Comparison of ENCODE assay signal across 22 mouse cellular contexts in genomic region chr17:30911732-30912088, GRCm38 (mm10). TPM values are rescaled to one million over a fixed set of nuclear protein-coding genes. Genes with fewer than 3 reads are reported as not detected.
DNase-seq lines count a peak whose midpoint lies in the region; ATAC-seq lines count a peak whose summit lies in the region.
"Had no signal": no experiment of that assay in that cellular context is flagged by ENCODE, and none has a peak within 500 bp of the region (broad histone marks: within the 10 kb centered on the region; RNA-seq: fewer than 3 reads in every experiment).

No protein-coding gene starts in this region.

- no peaks in the 10 kb centered on the region for H3K27me3 ChIP-seq in forebrain, embryonic 10.5 days (ENCODE audit: poor library complexity, severe bottlenecking)
- H3K27me3 ChIP-seq in forebrain, embryonic 12.5 days: no peaks in the 10 kb centered on the region
- H3K27me3 ChIP-seq in midbrain, embryonic 11.5 days (ENCODE audit: control insufficient read depth, insufficient read depth, low read length): no peaks in the 10 kb centered on the region
- no peaks in the 10 kb centered on the region for H3K27me3 ChIP-seq in midbrain, embryonic 15.5 days (replicated peaks)
- peaks cover 9% of the 10 kb centered on the region for H3K27me3 ChIP-seq in limb, embryonic 11.5 days (ENCODE audit: control insufficient read depth, insufficient read depth, low read length)
- 0 out of 2 replicates have a peak, but pooled peaks cover 8% of the 10 kb centered on the region for H3K27me3 ChIP-seq in neural tube, embryonic 15.5 days (replicated peaks)
- H3K27me3 ChIP-seq: embryonic facial prominence, embryonic 15.5 days; heart, embryonic 15.5 days had no signal

- DNase-seq in forebrain, embryonic 10.5 days (ENCODE audit: extremely low spot score, low spot score): no peak
- peak; percentile 8 for DNase-seq in midbrain, embryonic 11.5 days (ENCODE audit: low spot score, missing footprints)
- DNase-seq in limb, embryonic 11.5 days (ENCODE audit: low spot score): peak; percentile 31
- no peak for DNase-seq in ovary, adult 18-20 months (ENCODE audit: low spot score)
- no peak for DNase-seq in right cerebral cortex, adult 18-20 months
- DNase-seq: adrenal gland, postnatal 10 days; cerebellum, adult 8-10 months; heart, postnatal 4 days; kidney, postnatal 4 days; layer of hippocampus, adult 9-11 months; lung, adult 18-20 months; lung, postnatal 10 days had no signal

- no peaks in the 10 kb centered on the region for H3K9me3 ChIP-seq in forebrain, embryonic 10.5 days
- no peaks in the 10 kb centered on the region for H3K9me3 ChIP-seq in forebrain, embryonic 12.5 days
- H3K9me3 ChIP-seq in midbrain, embryonic 11.5 days (ENCODE audit: control insufficient read depth, low read length): no peaks in the 10 kb centered on the region
- no peaks in the 10 kb centered on the region for H3K9me3 ChIP-seq in midbrain, embryonic 15.5 days
- no peaks in the 10 kb centered on the region for H3K9me3 ChIP-seq in limb, embryonic 11.5 days (ENCODE audit: control insufficient read depth, low read length)
- H3K9me3 ChIP-seq in neural tube, embryonic 15.5 days (replicated peaks): no peaks in the 10 kb centered on the region
- H3K9me3 ChIP-seq: embryonic facial prominence, embryonic 15.5 days; heart, embryonic 15.5 days; liver, embryonic 12.5 days; midbrain, embryonic 10.5 days had no signal

- H3K4me2 ChIP-seq in forebrain, embryonic 12.5 days: no peak overlapping the region
- no peak overlapping the region for H3K4me2 ChIP-seq in midbrain, embryonic 11.5 days
- H3K4me2 ChIP-seq in midbrain, embryonic 15.5 days: no peak overlapping the region
- peak overlapping the region; percentile 27 for H3K4me2 ChIP-seq in limb, embryonic 11.5 days (ENCODE audit: low read depth, severe bottlenecking)
- peak overlapping the region; percentile 53 for H3K4me2 ChIP-seq in neural tube, embryonic 15.5 days
- H3K4me2 ChIP-seq: embryonic facial prominence, embryonic 15.5 days; heart, embryonic 15.5 days; liver, embryonic 12.5 days had no signal

- peaks cover 4% of the 10 kb centered on the region; the same call in 1 of the 2 replicates for H3K4me1 ChIP-seq in forebrain, embryonic 10.5 days
- H3K4me1 ChIP-seq in forebrain, embryonic 12.5 days: no peaks in the 10 kb centered on the region
- no peaks in the 10 kb centered on the region for H3K4me1 ChIP-seq in midbrain, embryonic 11.5 days (ENCODE audit: control insufficient read depth, insufficient read depth, low read length)
- H3K4me1 ChIP-seq in midbrain, embryonic 15.5 days: no peaks in the 10 kb centered on the region
- H3K4me1 ChIP-seq in limb, embryonic 11.5 days (ENCODE audit: control insufficient read depth, insufficient read depth, low read length): peaks cover 9% of the 10 kb centered on the region
- peaks cover 32% of the 10 kb centered on the region for H3K4me1 ChIP-seq in neural tube, embryonic 15.5 days
- H3K4me1 ChIP-seq: embryonic facial prominence, embryonic 15.5 days; heart, embryonic 15.5 days; liver, embryonic 12.5 days; midbrain, embryonic 10.5 days had no signal

- H3K9ac ChIP-seq in forebrain, embryonic 12.5 days: no peak overlapping the region
- H3K9ac ChIP-seq in midbrain, embryonic 11.5 days (ENCODE audit: low read length): no peak overlapping the region
- no peak overlapping the region for H3K9ac ChIP-seq in midbrain, embryonic 15.5 days
- H3K9ac ChIP-seq in limb, embryonic 11.5 days (ENCODE audit: low read length): no peak overlapping the region
- H3K9ac ChIP-seq in neural tube, embryonic 15.5 days (replicated peaks): no peak overlapping the region
- H3K9ac ChIP-seq: embryonic facial prominence, embryonic 15.5 days; heart, embryonic 15.5 days; liver, embryonic 12.5 days had no signal

- no peak for ATAC-seq in forebrain, embryonic 12.5 days (ENCODE audit: low FRiP score)
- no peak for ATAC-seq in midbrain, embryonic 11.5 days (ENCODE audit: low FRiP score)
- ATAC-seq in midbrain, embryonic 15.5 days (replicated peaks): no peak
- ATAC-seq in limb, embryonic 11.5 days (ENCODE audit: insufficient number of reproducible peaks, low FRiP score, low TSS enrichment, low read depth): no peak
- peak; percentile 42; the same call in 1 of the 2 replicates for ATAC-seq in neural tube, embryonic 15.5 days (ENCODE audit: low FRiP score)
- ATAC-seq: liver, embryonic 12.5 days had no signal

- H3K27ac ChIP-seq in forebrain, embryonic 10.5 days: peak overlapping the region; percentile 48; the same call in 1 of the 2 replicates
- H3K27ac ChIP-seq in forebrain, embryonic 12.5 days: no peak overlapping the region
- H3K27ac ChIP-seq in midbrain, embryonic 11.5 days (ENCODE audit: low read depth, low read length): no peak overlapping the region
- no peak overlapping the region for H3K27ac ChIP-seq in midbrain, embryonic 15.5 days
- H3K27ac ChIP-seq in limb, embryonic 11.5 days (replicated peaks; ENCODE audit: low read depth, low read length): no peak overlapping the region
- no peak overlapping the region for H3K27ac ChIP-seq in neural tube, embryonic 15.5 days (replicated peaks)
- H3K27ac ChIP-seq: embryonic facial prominence, embryonic 15.5 days; heart, embryonic 15.5 days; left cerebral cortex, adult 2 months; liver, embryonic 12.5 days; midbrain, embryonic 10.5 days had no signal

- no peak overlapping the region for H3K4me3 ChIP-seq in forebrain, embryonic 10.5 days
- no peak overlapping the region for H3K4me3 ChIP-seq in forebrain, embryonic 12.5 days (replicated peaks)
- H3K4me3 ChIP-seq in midbrain, embryonic 11.5 days (ENCODE audit: low read depth, low read length): no peak overlapping the region
- H3K4me3 ChIP-seq in midbrain, embryonic 15.5 days: no peak overlapping the region
- H3K4me3 ChIP-seq in limb, embryonic 11.5 days (ENCODE audit: low read depth, low read length): no peak overlapping the region
- H3K4me3 ChIP-seq in neural tube, embryonic 15.5 days (replicated peaks): no peak overlapping the region
- H3K4me3 ChIP-seq: embryonic facial prominence, embryonic 15.5 days; heart, embryonic 15.5 days; left cerebral cortex, adult 2 months; liver, embryonic 12.5 days; midbrain, embryonic 10.5 days had no signal

- WGBS in forebrain, embryonic 10.5 days: 67% methylated on average over 8 of the region's 8 CpGs
- WGBS in forebrain, embryonic 12.5 days: 58% methylated on average over 8 of the region's 8 CpGs
- 60% methylated on average over 8 of the region's 8 CpGs for WGBS in midbrain, embryonic 11.5 days
- 54% methylated on average over 8 of the region's 8 CpGs for WGBS in midbrain, embryonic 15.5 days
- WGBS in limb, embryonic 11.5 days: 10% methylated on average over 8 of the region's 8 CpGs
- WGBS in neural tube, embryonic 15.5 days: 5% methylated on average over 8 of the region's 8 CpGs

- no peaks in the 10 kb centered on the region for H3K36me3 ChIP-seq in forebrain, embryonic 10.5 days (replicated peaks)
- no peaks in the 10 kb centered on the region for H3K36me3 ChIP-seq in forebrain, embryonic 12.5 days (replicated peaks)
- H3K36me3 ChIP-seq in midbrain, embryonic 11.5 days (ENCODE audit: control insufficient read depth, insufficient read depth, low read length): no peaks in the 10 kb centered on the region
- H3K36me3 ChIP-seq in midbrain, embryonic 15.5 days (replicated peaks): no peaks in the 10 kb centered on the region
- H3K36me3 ChIP-seq in limb, embryonic 11.5 days (ENCODE audit: control insufficient read depth, insufficient read depth, low read length): no peaks in the 10 kb centered on the region
- no peaks in the 10 kb centered on the region for H3K36me3 ChIP-seq in neural tube, embryonic 15.5 days
- H3K36me3 ChIP-seq: embryonic facial prominence, embryonic 15.5 days; heart, embryonic 15.5 days; liver, embryonic 12.5 days; midbrain, embryonic 10.5 days had no signal

RNA-seq across cellular contexts. Expression of gene Glp1r, which starts 10.1 kb away (rescaled TPM):
- polyA plus RNA-seq in forebrain, embryonic 10.5 days (2016; fragmentation: Nextera tagmentation; extraction: Ambion mirVana): 0.05 TPM in 1 of 2 replicates, not detected in the other
- 0.05 TPM in 2 replicates for polyA plus RNA-seq in forebrain, embryonic 12.5 days (2016; fragmentation: Nextera tagmentation; extraction: Ambion mirVana)
- 0.04 and 0.10 TPM in 2 replicates for polyA plus RNA-seq in midbrain, embryonic 11.5 days (2014; fragmentation: Nextera tagmentation; extraction: Ambion mirVana)
- polyA plus RNA-seq in midbrain, embryonic 15.5 days (2015; fragmentation: Nextera tagmentation; extraction: Ambion mirVana): 0.71 and 0.75 TPM in 2 replicates
- polyA plus RNA-seq in limb, embryonic 11.5 days (2014; fragmentation: Nextera tagmentation; extraction: Ambion mirVana): not detected in 2 replicates
- polyA plus RNA-seq in neural tube, embryonic 15.5 days (2015; fragmentation: Nextera tagmentation; extraction: Ambion mirVana): 1.0 and 1.2 TPM in 2 replicates
- polyA plus RNA-seq: midbrain, embryonic 10.5 days had no signal

RNA-seq across cellular contexts. Expression of gene Umodl1, which starts 42.7 kb away (rescaled TPM):
- 0.12 TPM in 1 of 2 replicates, not detected in the other for polyA plus RNA-seq in forebrain, embryonic 10.5 days (2016; fragmentation: Nextera tagmentation; extraction: Ambion mirVana)
- 0.09 TPM in 1 of 2 replicates, not detected in the other for polyA plus RNA-seq in forebrain, embryonic 12.5 days (2016; fragmentation: Nextera tagmentation; extraction: Ambion mirVana)
- 0.07 TPM in 1 of 2 replicates, not detected in the other for polyA plus RNA-seq in midbrain, embryonic 11.5 days (2014; fragmentation: Nextera tagmentation; extraction: Ambion mirVana)
- polyA plus RNA-seq in midbrain, embryonic 15.5 days (2015; fragmentation: Nextera tagmentation; extraction: Ambion mirVana): 0.04 TPM in 1 of 2 replicates, not detected in the other
- polyA plus RNA-seq in limb, embryonic 11.5 days (2014; fragmentation: Nextera tagmentation; extraction: Ambion mirVana): 0.09 TPM in 1 of 2 replicates, not detected in the other
- 0.03 and 3.0 TPM in 2 replicates for polyA plus RNA-seq in neural tube, embryonic 15.5 days (2015; fragmentation: Nextera tagmentation; extraction: Ambion mirVana)
- polyA plus RNA-seq: intestine, embryonic 16.5 days; liver, embryonic 12.5 days; urinary bladder, adult 2 months had no signal

Comparison
In these comparisons a context has a peak if more than half of its experiments do, and no peak if none do; other contexts are left out.
1. DNase-seq: peak in midbrain, embryonic 11.5 days (single experiment) and limb, embryonic 11.5 days (single experiment); none in forebrain, embryonic 10.5 days (single experiment), ovary, adult 18-20 months (single experiment) and right cerebral cortex, adult 18-20 months (single experiment).
2. H3K4me2 ChIP-seq: peak in limb, embryonic 11.5 days (single experiment) and neural tube, embryonic 15.5 days (single experiment); none in forebrain, embryonic 12.5 days (single experiment), midbrain, embryonic 11.5 days (single experiment) and midbrain, embryonic 15.5 days (single experiment).